Mouse (Mus musculus): ENCODE results near the gene Clk3.

DNA sequence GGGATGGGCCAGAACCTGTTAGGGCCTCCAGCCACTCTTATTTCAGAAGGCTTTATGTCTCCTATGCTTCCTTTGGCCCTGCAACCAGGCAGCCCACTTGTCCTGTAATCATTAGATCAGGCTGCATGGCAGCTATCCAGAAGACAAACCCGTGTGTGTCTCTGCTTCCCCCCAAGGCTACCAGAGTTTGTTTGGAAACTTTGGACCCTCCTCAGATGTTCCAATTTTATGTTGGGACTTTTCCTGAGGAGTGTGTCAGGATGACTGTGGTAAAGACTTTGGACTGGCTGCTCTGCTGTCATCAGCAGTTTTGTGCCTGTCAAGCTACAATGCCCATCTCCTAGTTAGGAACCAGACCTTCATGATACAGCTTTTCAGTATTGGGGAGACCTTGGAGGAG is 16.8 kb downstream of the Clk3 start:
- no peak for TF ChIP-seq CTCF (IDR thresholded peaks at IDR 0.05; ENCODE audit: low read depth, low read length)
- TF ChIP-seq POLR2AphosphoS5 (IDR thresholded peaks at IDR 0.05; ENCODE audit: insufficient replicate concordance, low read depth, low read length) = no peak
- TF ChIP-seq TAL1 (conservative IDR thresholded peaks at IDR 0.05; ENCODE audit: low read depth, low read length) = no peak
- no peak for TF ChIP-seq GATA1 (IDR thresholded peaks at IDR 0.05; ENCODE audit: borderline replicate concordance, low read length)
- no peak for TF ChIP-seq GATA2 (IDR thresholded peaks at IDR 0.05; ENCODE audit: borderline replicate concordance, low read depth, low read length)

All from G1E (cell line).